Mouse (Mus musculus): ENCODE results near the gene Akap13.
"Not testable (repeated sequence)": the region's sequence is repeated elsewhere in the genome, so short reads cannot be mapped to it uniquely, and the experiment has no call there.

Gene Akap13

DNA sequence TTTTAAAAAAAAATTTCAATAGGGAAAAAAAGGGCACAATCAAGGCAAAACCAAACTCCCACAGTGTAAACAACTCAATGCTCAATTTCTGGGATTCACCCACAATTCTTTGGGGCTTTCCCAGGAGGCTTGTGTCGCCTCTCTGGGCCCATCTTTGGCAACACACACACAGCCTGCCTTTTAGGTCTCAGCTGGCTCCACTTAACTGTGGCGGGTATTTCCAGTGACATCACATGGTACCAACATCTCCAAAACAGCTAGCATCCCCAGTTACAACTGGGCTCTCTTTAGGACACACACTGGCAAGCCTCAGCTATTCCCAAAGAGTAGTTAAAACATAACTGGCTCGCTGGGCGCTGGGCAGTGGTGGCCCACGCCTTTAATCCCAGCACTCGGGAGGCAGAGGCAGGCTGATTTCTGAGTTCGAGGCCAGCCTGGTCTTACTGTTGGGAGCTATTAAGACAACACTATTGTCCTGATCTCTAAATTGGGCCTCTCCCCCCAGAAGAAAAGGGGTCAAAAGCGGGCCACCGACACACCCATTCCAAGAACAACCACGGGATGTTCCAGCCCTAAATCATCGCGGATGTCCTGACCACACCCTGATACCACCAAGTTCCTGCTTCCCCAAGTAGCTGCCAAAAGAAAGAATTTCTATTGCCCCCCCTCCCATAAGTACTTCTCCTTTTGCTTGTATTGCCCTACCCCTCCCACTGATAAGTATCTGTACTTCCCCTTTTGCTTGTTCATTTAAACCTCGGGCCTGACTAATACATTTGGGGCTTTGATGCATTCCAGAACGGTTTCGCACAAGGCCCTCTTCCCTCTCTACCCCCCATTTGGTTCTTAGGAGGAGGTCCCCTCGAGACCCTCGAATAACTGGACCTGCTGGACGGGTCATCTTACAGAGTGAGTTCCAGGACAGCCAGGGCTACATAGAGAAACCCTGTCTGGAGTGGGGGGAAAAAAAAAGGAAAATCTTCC lies 319.1 kb downstream of the Akap13 start:
- peak; percentile 53 for DNase-seq

DNA sequence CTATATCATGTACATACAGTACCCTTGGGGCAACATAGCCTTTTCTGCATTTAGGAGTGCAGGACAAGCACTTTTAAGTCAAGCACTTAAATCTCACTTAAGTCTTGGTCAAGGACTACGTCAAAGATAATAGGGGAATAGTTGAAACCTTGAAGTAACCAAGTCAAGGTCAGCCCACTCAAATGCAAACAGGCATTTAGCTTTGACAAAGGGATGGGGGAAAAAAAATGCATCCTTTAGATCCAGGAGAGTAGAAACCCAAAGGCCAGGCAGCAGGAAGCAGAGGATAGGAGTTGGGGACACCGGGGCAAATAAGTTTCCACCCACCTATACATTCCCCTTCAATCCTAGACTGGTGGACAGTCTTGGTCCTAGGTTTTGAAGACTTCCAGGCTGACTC lies 322.7 kb downstream of the Akap13 start:
- no peak for DNase-seq

- DNase-seq, result no peak
These were observed 325.5 kb downstream of the Akap13 start for GRCm38 (mm10) chr7:75780812-75781211.

GRCm38 (mm10) chr7:75781298-75781947 lies 326.1 kb downstream of the Akap13 start:
- DNase-seq, result no peak

DNA sequence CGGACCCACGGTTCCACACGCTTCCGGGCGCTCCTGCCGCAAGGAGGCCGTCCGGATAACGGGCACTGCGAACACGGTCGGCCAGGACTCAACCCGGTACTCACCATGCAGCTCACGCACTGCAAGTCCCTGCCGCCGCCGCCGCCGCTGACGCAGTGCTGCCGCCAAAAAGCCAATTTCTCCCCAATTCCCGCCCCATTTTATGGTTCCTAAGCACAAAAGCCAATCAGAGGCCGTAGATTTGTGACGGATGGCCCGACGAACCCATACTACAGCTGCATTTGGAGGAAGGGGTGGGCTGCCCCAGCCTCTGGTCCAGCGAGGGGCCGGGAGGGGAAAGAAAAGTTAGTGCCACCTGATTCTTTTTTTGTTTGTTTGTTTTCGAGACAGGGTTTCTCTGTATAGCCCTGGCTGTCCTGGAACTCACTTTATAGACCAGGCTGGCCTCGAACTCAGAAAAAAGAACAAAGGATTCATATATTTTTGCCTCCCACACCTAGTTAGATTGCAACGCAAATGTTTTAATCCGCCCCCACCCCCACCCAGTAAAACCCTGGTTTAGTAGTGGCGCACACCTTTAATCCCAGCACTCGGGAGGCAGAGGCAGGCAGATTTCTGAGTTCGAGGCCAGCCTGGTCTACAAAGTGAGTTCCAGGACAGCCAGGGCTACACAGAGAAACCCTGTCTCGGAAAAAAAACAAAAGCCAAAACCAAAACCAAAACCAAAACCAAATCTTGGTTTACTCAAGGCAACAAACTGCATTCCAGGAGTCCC lies 326.8 kb downstream of the Akap13 start:
- DNase-seq, result peak; percentile 96

DNA sequence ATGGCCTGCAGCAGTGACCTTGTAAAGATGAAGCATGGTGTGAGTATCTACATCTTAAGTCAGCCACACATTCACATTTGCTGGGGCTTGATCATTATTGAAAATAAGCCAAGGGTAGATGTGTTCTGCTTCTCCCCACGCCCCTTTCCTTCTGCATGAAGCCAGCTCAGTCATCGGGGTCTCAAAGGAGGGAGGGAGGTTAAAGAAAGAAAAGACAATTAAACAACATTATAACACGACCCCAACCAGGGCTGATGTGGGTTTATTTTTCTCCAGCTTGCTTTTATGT lies 327.3 kb downstream of the Akap13 start:
- DNase-seq, result no peak

- peak; percentile 49 for DNase-seq
These were observed 330.3 kb downstream of the Akap13 start for GRCm38 (mm10) chr7:75785388-75786328.

DNA sequence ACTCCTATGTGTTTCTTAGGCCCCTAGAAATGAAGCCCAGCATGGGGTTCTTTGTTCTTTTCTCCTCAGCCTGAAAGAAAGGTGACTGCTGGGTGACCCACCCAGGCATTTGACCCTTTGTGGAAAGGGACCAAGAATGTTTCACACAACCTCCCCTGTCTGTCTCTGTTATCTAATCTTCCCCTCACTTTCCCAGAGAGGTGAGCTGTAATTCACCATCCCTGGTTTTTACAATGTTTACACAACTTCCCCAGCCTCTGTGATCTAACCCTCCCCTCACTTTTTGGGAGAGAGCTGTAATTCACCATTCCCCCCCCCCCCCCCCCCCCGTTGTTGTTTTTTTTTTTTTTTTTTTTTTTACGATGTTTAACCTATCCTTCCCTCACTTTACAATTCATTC lies 331.5 kb downstream of the Akap13 start:
- DNase-seq, result no peak

DNA sequence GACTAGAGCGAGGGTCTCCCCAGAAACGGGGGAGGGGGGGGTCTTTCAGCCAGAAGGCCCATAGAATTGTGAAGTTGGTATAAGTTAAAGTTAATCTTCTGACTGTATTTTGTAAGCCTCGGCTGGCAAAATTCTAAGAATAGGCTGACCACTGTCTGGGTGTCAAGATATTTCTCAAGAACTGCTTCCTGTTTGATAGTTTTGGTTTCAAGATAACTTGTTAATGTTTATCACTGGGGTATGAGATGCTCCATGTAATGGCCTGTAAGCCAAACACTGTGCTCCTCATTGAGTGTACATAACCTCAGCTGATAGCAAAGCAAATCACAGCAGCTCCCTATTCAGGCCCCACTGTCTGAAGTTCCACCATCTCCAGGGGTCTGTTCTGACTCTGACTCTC lies 332.0 kb downstream of the Akap13 start:
- DNase-seq, result peak; percentile 37

DNA sequence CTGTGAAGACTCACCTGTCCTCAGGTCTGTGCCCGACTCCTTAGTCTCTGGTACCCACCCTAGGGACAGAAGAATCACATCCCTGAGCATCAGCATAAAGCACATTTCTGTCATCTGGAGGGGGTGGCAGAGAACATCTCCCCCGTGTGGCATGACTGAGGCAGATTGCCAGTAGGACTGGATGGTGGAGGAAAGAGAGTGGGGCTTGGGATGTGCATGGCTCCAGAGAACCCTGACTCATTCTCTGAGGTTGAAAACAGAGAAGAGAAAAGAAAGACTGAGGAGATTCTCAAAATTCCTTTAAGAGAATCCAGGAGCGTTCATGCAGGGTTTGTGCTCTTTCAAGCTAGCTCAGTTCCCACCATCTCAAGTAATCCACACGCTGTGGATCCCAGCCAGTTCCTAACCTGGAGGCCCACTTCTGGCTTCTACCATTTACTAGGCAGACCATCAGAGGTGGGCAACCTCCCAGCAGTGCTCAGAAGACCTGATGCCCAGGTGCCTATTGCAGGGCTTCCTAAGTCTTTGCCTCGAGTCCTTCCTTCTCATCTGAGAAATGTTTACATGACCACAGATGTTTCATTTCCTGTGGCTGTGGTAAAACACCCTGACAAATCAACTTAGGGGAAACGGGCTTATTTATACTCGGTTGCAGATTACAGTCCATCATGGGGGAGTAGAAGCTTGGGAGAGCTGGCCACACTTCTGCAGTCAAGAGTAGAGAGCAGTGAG lies 332.9 kb downstream of the Akap13 start:
- DNase-seq, result not testable (repeated sequence)

DNA sequence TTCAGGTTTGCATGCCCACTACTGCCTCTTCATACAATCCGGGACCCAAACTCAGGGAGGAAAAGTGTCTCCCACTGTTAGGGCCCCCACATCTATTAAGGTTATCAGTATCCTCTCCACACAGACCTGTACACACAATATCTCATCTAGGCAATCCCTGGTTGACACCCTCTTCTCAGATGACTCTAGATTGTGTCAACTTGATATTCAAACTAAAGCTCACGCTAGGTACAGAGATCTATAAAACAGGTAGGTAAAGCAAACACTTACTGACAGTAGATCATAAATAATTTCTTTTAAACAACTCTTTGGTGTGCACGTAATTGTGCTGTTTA lies 333.4 kb downstream of the Akap13 start:
- DNase-seq, result not testable (repeated sequence)

- DNase-seq, result peak; percentile 42
These were observed 334.4 kb downstream of the Akap13 start for GRCm38 (mm10) chr7:75789746-75790145.

DNA sequence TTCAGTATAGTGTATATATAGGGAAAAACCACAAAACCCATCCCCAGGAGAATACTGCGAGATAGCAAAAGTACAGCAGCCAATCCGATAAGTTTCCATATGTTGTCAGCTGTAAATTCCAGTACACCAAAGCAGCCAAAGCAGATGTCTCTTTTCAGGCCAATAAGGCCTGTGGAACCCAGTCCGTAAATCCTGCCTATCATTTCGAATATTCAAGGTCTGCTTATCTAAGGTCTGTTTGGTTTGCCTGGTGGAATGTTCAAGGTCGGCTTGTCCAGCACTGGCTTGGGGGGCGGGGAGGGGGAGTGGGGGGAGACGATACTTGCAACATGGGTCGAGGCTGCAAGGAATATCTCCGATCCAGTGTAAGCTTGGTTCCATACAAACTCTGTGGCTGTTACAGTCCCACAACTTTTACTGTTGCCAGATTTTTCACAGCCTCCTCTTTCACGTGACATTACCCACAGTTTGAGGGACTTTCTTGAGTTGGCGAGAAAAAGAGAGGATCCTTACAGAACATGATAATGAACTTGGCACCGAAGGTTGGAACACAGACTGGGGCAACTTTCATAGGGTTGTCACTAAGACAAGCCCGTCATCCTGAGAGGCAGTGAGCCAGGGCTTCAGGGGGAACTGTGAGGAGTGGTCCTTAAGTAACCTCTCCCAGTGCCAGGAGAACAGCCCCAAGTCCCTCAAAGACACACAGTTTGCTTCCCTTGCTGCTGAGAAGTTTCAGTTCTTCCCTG lies 335.9 kb downstream of the Akap13 start:
- DNase-seq, result not testable (repeated sequence)

- no peak for DNase-seq
These were observed 337.8 kb downstream of the Akap13 start for GRCm38 (mm10) chr7:75793091-75793490.

GRCm38 (mm10) chr7:75793654-75794335 lies 338.5 kb downstream of the Akap13 start:
- no peak for DNase-seq

DNA sequence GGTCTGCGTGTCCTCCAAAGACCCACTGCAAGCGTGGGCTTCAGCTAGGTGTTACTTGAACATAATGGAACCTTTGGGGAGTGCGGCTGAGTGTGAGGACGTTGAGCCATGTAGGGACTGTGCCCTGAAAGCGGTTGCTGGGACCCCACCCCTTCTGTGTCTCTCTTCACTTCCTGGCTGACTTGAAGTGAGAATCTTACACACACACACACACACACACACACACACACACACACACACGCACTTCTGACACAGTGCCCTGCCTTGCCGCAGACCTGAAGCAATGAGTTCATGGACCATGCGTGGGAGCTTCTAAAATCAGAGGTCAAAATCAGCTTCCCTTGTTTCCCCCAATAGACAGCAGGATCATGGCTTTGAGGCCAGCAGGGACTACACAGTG lies 339.8 kb downstream of the Akap13 start:
- peak; percentile 70 for DNase-seq

DNA sequence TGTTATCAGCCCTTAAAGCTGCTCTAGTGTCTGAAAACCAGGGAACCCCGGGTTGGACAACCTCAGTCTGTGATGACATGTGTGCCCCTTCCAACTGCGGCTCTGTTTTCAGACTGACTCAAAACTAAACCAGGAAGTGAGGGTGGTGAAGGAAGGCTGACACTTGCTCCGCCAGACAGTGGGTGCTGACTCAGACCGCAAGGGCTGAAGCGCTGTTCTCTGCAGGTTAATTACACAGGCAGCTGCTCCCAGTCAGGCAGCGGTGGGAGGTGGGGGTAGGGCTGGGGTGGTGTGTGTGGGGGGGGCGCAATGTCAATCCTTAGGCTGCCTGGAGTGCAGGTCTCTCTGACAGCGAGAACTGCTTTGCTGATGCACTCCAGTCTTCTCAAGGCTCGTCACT lies 341.1 kb downstream of the Akap13 start:
- peak; percentile 68 for DNase-seq

- DNase-seq, result no peak
These were observed 345.2 kb downstream of the Akap13 start for GRCm38 (mm10) chr7:75800530-75800929.

- DNase-seq, result no peak
These were observed 345.7 kb downstream of the Akap13 start for GRCm38 (mm10) chr7:75801022-75801421.

DNA sequence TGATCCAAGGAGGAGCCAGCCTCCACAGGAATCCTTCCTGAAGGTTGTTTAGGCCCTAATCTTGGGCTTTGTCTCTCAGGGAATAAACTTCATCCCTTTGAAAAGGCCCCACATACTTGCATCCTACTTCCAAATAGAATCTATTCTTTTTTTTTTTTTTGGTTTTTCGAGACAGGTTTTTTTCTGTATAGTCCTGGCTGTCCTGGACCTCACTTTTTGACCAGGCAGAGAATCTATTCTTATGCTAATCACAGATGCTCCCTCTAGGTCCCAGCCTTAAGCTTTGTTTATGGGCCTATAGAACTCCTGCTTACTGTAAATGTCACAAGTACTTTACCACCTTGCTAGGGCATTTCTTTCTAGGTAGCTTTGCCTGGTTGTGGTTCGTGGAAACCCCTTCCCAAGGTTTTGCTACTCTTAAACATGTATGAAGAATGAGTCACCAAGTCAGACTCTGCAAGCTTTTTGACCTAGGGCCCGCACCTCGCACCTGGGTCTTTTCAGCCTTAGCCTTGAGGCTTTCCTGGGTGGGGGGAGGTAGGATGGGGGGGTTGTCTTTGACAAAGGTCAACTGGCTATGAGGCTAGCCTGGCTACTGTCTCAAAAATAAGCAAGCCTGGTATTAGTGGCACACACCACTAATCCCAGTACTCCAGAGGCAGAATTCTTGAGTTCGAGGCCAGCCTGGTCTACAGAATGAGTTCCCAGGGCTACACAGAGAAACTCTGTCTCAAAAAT lies 346.5 kb downstream of the Akap13 start:
- DNase-seq, result no peak
